Mouse (Mus musculus): Measurements from ENCODE around the gene Gm13278.
"Not testable (repeated sequence)": the region's sequence is repeated elsewhere in the genome, so short reads cannot be mapped to it uniquely, and the experiment has no call there.

- not testable (repeated sequence) for TF ChIP-seq CTCF (IDR thresholded peaks at IDR 0.05; ENCODE audit: control insufficient read depth, insufficient read depth, insufficient replicate concordance, low read depth, low read length); POLR2A (IDR thresholded peaks at IDR 0.05; ENCODE audit: control insufficient read depth, low read depth, low read length)
Observed at GRCm38 (mm10) chr4:88799365-88799764, 8.0 kb downstream of the Gm13278 start, which contains the start of gene Gm13285.

Measured in testis, adult 2 months (tissue).